Mouse (Mus musculus): ENCODE results near the gene Gpr173.

- no peak for TF ChIP-seq CTCF (IDR thresholded peaks at IDR 0.05; ENCODE audit: control insufficient read depth, insufficient read depth, low read length)
- TF ChIP-seq POLR2A (IDR thresholded peaks at IDR 0.05; ENCODE audit: borderline replicate concordance, control insufficient read depth, low read depth, low read length): 0 out of 2 replicates have a peak, but pooled peaks have one; percentile 29
Observed at GRCm38 (mm10) chrX:152336546-152337332, 31.8 kb downstream of the Gpr173 start.
